Mouse (Mus musculus) cerebellum, postnatal 10 days (tissue): ENCODE data around the gene Fxyd4.
A peak's percentile ranks its signal among the peaks of the same experiment; 100 is the strongest.

Source experiments
- DNase-seq, 2 experiments: peaks; one replicate each; pipeline ENCODE4 v3.0.0; 2021; ENCODE audit warnings: mixed read lengths in 2 of 2

Fxyd4 gene

GRCm38 (mm10) chr6:117937222-117937932 lies at the start of gene Fxyd4:
Fxyd4 (minus strand) TSS chr6:117937692.
- no peak for DNase-seq

GRCm38 (mm10) chr6:117987173-117987572 lies 49.7 kb upstream of the Fxyd4 start:
- peak in 1 of 2 experiments; percentile 9 for DNase-seq

- DNase-seq = no peak
Observed at GRCm38 (mm10) chr6:117966729-117967128, 29.2 kb upstream of the Fxyd4 start.

DNA sequence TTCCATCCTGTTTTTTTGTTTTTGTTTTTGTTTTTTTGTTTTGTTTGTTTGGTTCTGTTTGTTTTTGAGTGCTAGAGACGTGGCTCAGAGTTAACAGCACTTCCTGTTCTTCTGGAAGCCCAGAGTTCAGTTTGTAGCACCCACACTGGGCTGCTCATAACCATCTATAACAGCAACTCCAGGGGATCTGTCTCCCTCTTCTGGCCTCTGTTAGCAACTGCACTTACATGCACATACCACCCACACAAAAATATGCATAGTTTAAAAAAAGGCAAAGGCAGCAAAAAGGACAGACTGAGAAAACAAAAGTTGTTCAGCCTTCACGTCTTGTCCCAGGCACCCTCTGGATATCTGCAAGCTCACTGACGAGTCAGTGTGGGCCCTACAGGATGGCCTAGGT lies 25.7 kb upstream of the Fxyd4 start:
- DNase-seq = no peak

GRCm38 (mm10) chr6:117956851-117957501 lies 19.5 kb upstream of the Fxyd4 start:
- DNase-seq = peak in 1 of 2 experiments; percentile 29

GRCm38 (mm10) chr6:117956161-117956560 lies 18.7 kb upstream of the Fxyd4 start:
- no peak for DNase-seq

GRCm38 (mm10) chr6:117952330-117952729 lies 14.8 kb upstream of the Fxyd4 start:
- DNase-seq = no peak

DNA sequence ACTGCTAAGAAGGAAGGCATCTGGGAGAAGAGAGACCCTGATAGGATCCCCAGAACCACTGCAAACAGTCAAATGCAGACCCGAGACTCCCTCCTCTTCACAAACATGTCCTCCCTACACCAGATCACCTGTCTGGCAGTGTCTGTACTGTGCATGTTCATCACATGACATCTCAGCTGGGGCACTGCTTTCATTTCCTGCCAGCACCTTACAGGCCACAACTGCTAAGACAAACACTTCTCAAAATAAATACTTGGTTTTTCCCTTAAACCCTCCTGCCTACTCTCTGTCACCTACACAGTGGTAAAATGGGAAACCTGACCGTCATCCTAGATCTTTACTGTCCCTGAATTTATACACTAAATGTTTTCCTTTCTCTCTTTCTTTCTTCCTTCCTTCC lies 6.4 kb upstream of the Fxyd4 start:
- no peak for DNase-seq

DNA sequence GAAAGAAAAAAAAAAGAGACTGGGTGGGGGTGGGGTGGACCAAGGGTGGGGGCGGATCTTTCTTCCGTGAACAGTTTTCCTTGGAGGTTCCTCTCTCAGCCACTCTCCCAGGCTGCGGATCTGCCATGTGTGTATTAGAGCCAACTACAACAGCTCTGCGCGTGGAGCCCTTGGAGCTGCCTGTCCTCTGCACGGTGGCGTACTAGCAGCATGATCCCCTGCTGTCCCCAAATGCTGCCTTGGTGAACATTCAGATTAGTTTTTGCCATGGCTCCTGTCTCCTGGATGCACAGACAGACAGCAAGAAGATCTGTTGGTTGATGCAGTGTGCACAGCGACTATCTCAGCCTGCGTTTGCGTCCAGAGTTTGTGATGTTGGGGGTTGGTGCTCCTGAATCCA lies 5.3 kb upstream of the Fxyd4 start:
- DNase-seq = peak; percentile 70 to 75

DNA sequence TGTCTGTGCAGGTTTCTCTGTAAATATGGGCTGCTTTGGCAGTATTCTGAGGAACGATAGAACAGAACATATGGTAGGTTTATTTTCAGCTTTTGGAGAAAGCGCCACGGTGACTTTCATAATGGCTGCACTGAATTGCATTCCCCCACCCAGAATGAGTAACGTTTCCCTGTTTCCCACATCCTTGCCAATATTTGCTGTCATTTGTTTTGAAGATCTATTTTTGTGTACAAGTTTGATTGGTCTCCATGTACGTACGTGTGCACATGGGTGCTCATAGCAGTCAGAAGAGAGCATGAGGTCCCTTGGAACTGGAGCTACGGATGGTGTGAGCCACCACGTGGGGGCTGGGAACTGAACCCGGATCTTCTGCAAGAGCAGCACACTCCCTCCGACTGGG lies 1.5 kb upstream of the Fxyd4 start:
- peak in 1 of 2 experiments; percentile 16 for DNase-seq

- no peak for DNase-seq
Observed at GRCm38 (mm10) chr6:117935681-117936612, 1.5 kb downstream of the Fxyd4 start.

DNA sequence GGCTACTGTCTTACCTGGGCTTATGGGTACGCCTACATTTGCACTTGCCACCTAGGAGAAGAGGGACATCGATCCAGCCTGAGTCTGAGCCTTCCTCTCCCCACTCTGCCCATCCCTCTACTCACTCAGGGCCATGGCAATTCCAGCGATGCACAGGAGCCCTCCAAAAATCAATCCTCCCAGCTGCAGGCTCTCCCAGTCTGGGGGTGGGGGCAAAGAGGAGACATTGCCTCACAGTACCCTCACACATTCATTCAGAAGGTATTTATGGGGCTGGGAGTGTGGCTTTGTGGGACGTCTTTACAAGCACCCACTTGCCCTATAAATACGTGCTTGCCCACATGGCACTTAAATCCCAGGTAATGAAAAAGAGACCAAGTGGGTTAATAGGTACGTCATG lies 3.2 kb downstream of the Fxyd4 start:
- no peak for DNase-seq

DNA sequence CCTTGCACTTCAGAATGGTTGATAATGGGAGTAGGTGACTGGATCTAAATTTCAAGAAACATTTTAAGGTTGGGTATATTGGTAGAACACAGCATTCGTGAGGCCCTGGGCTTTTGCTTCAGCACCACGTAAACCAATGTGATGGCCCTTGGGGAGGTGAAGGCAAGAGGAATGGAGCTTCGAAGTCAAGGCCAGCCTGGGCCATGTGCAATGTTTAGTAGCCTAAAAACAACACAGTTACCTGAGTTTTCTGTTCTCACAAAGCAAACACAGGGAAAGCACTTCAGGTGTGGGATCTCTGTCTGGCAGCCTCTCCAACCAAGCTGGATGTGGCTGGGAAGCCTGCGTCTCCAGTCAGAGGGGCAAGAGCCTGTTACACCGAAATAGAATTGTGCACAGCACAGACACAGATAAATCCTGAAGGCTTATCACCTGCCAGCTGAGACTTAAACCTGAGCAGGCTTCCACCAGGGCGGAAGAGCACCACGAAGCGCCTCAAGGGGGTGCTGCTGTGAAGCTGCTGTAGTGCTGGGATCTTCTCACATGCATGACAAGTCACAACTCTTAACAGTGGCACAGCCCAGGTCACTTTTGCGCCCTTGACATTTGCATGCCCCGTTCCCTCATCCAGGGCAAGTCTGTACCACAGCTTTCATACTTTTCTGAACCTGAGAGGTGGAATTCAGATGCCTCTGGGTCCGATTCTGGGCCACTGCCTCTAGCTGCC lies 5.0 kb downstream of the Fxyd4 start:
- DNase-seq = peak; percentile 45 to 46

DNA sequence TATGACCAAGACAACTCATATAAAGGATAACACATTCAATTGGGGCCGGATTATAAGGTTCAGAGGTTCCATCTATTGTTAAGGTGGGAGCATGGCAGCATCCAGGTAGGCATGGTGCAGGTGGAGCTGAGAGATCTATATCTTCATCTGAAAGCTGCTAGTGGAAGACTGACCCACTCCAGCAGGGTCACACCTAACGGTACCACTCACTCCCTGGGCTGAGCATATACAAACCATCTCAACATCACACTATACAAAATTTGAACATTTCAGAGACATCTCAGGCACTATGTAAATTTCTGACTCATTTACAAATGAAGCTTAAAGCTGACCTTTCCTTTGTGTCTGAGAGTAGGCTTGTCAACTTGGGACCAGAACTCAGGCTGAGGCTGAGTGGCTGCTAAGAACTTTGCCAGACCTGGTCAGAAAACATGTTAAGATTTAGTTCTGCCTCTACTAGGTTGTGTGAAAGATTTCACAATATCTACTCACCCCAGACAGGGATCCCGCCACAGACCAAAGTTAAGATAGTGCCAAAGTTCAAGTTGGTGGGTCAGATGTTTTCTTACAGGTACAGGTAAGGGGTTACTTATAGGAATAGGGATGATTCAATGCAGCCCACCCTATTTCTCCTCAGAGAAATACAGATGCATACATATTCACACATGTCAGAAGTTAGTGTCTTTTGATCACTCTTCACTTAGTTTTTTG lies 7.4 kb downstream of the Fxyd4 start:
- DNase-seq = no peak

DNA sequence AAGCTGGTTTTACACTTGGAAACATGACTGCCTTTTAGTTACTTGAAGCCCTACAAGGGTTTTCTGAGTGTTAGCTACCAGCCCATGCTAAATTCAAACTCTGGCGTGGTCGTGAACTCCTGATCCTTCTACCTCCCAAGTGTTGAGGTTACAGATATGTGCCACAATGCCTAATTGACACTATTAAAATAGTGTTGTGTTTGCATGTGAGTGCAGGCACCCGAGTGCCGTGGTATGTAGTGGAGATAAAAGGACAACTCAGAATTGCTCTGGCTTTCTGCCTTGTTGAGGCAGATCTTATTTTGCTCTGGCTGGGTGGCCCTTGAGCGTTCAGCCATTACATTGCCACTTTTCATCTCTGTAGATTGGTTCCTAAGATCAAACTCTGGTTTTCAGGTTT lies 8.7 kb downstream of the Fxyd4 start:
- DNase-seq = no peak

- DNase-seq = no peak
Observed at GRCm38 (mm10) chr6:117927955-117928354, 9.5 kb downstream of the Fxyd4 start.

DNA sequence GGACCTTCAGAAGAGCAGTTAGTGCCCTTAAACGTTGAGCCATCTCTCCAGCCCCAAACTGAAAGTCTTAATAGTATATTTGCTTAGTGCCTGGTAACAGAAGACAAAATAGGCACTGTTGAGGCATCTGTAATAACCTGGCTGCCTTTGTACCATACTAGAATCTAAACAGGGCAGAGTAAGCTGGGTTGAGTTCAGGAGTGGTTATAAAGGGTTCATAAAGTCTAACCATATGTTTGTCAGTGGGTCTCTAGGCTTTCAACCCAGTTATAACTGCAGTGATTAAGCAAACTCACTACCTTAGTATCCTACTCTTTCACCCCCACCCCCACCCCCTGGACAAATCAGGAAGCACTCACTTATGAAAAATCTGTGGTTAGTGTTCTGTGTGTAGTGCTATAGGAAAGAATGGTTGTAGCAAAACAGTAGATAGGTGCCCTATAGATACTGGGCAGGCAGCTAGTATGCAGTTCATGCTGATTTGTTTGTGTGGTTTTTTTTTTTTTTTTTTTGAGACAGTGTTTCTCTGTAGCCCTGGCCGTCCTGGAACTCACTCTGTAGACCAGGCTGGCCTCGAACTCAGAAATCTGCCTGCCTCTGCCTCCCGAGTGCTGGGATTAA lies 10.5 kb downstream of the Fxyd4 start:
- DNase-seq = no peak

- no peak for DNase-seq
Observed at GRCm38 (mm10) chr6:117922041-117922440, 15.5 kb downstream of the Fxyd4 start.

GRCm38 (mm10) chr6:117920659-117921640 lies 16.5 kb downstream of the Fxyd4 start:
- peak; percentile 52 to 68 for DNase-seq

GRCm38 (mm10) chr6:117918043-117918442 lies 19.4 kb downstream of the Fxyd4 start:
- peak; percentile 30 to 39 for DNase-seq
